Mouse (Mus musculus) forebrain, embryonic 11.5 days (tissue): ENCODE results near the gene Sult1e1. TPM values are rescaled to one million over a fixed set of nuclear protein-coding genes. Genes with fewer than 3 reads are reported as not detected.

Experiments
- ATAC-seq: fragments of 200-750 bp; cut with Nextera tagmentation; replicated peaks from 2 replicates; pipeline ENCODE4 v1.8.0; 2017; ENCODE audit warnings: moderate TSS enrichment; ENCODE audit not compliant: low FRiP score
- DNase-seq: peaks from one replicate; pipeline ENCODE4 v3.0.0-alpha.2; 2017; ENCODE audit warnings: low spot score
- H3K27ac ChIP-seq: fragments of 300-500 bp; sonication (generic); 2 replicates; pipeline ENCODE4 v1.5.1; 2014; ENCODE audit warnings: low read depth, low read length
- H3K27me3 ChIP-seq: fragments of 300-500 bp; sonication (generic); 2 replicates; pipeline ENCODE4 v1.6.1; 2014; ENCODE audit warnings: mild to moderate bottlenecking, low read length, mixed read lengths; ENCODE audit not compliant: control insufficient read depth, insufficient read depth
- H3K36me3 ChIP-seq: fragments of 300-500 bp; sonication (generic); 2 replicates; pipeline ENCODE4 v1.6.1; 2014; ENCODE audit warnings: mild to moderate bottlenecking, low read length, moderate library complexity, mixed read lengths; ENCODE audit not compliant: control insufficient read depth, insufficient read depth
- H3K4me1 ChIP-seq: fragments of 300-500 bp; sonication (generic); replicated peaks from 2 replicates; pipeline ENCODE4 v1.6.1; 2014; ENCODE audit warnings: low read length, mixed read lengths; ENCODE audit not compliant: control insufficient read depth, insufficient read depth
- H3K4me2 ChIP-seq: fragments of 300-500 bp; sonication (generic); 2 replicates; pipeline ENCODE4 v1.6.1; 2014; ENCODE audit warnings: low read depth, mild to moderate bottlenecking, low read length, moderate library complexity, mixed read lengths; ENCODE audit not compliant: severe bottlenecking
- H3K4me3 ChIP-seq: fragments of 300-500 bp; sonication (generic); 2 replicates; pipeline ENCODE4 v1.5.1; 2014; ENCODE audit warnings: low read depth, low read length
- H3K9ac ChIP-seq: fragments of 300-500 bp; sonication (generic); 2 replicates; pipeline ENCODE4 v1.6.1; 2014; ENCODE audit warnings: low read length
- H3K9me3 ChIP-seq: fragments of 300-500 bp; sonication (generic); 2 replicates; pipeline ENCODE4 v1.6.1; 2016; ENCODE audit warnings: low read length, mixed read lengths; ENCODE audit not compliant: control insufficient read depth
- WGBS: fragments of 180-500 bp; shearing (Covaris S2); extraction: QIAGEN DNeasy Blood & Tissue Kit; methylation state at CpG from one replicate; pipeline ENCODE4 v1.1.7; 2014; 5-methylcytosine and 5-hydroxymethylcytosine counted together
- microRNA-seq: library from miRNA; unstranded; fragments of <30 nt; microRNA quantifications from one replicate; pipeline ENCODE4, GENCODE M21; 2016; ENCODE audit not compliant: insufficient number of aligned reads
- polyA plus RNA-seq: library from polyadenylated mRNA; unstranded; fragments of >200 nt; fragmentation: Nextera tagmentation; extraction: Ambion mirVana; gene quantifications from 2 replicates; pipeline ENCODE4 v1.2.1, GENCODE M21; 2014

Sult1e1 gene
- polyA plus RNA-seq, 1 experiment from 2014 or later = 1.1 TPM

DNA sequence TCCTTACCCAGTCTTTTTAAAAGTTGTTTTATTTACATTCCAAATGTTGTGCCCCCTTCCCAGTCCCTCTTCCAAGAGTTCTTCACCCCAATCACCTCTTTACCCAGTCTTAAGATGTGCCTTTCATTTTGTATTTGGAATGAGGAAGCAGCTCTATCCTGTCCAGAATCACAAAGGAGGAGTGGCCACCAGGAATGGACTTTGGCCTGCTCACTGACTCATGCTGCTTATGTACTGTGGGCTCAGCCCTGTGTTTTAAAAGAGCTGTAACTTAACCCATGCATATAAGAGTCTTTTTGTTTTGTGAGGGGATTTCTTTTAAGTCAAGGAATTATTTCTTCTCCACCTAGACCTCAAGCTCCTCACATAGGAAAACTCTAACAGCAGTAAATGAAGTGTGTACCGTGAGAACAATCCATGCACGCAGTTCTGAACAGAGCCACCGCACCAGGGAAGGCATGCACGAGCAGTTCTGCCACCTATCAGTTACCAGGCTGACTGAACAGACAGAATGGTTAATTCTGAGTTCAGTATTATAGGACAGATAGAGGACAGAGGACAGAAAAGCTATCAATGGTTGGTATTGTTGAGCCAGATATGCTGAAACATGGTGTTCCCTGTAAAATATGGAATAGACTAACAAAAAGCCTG lies 55.3 kb downstream of the Sult1e1 start:
- DNase-seq (no peak), ATAC-seq (no peak; the same call in 1 of the 2 replicates)
- no peak overlapping the region for H3K9ac ChIP-seq
- no peaks in the 10 kb centered on the region for H3K36me3 ChIP-seq
- no peaks in the 10 kb centered on the region for H3K27me3 ChIP-seq
- H3K9me3 ChIP-seq = no peaks in the 10 kb centered on the region
- 65% methylated on average over 4 of the region's 4 CpGs for WGBS
- no peak overlapping the region for H3K4me2 ChIP-seq
- no peak overlapping the region for H3K27ac ChIP-seq
- H3K4me3 ChIP-seq = no peak overlapping the region
- no peaks in the 10 kb centered on the region for H3K4me1 ChIP-seq

DNA sequence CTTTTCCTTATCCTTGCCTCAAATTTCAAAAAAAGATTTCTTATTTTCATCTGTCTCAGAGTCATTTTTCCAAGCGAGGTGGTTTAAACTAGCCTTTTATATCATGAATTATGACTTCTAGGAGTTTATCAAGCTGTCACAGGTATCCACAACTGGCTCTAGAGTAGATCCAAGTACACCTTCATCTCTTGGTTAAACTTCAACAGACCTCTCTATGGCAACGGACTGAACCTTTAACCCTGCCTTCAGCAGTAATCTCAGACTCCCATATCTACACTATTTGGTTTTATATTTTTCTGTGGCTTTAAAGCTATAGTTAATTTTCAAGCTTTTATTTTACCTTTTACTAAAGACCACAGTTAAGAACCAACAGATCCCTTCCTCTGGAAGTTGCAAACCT lies 59.1 kb downstream of the Sult1e1 start:
- Histone ChIP-seq H3K9me3 (no peaks in the 10 kb centered on the region), H3K36me3 (no peaks in the 10 kb centered on the region), H3K9ac (no peak overlapping the region), H3K4me3 (no peak overlapping the region), H3K27me3 (no peaks in the 10 kb centered on the region), H3K27ac (no peak overlapping the region), H3K4me2 (no peak overlapping the region), H3K4me1 (no peaks in the 10 kb centered on the region)
- DNase-seq (no peak), ATAC-seq (no peak)
- 82% methylated on average over 2 of the region's 2 CpGs for WGBS

Small RNAs within 50 kb of the gene (microRNA-seq; reads per million reads assigned to microRNA genes)
- gene Mir3969 = not detected

Other genes starting within 250 kb of the Sult1e1 start
- gene Ugt2b38, start 167.4 kb downstream of the Sult1e1 start, polyA plus RNA-seq = not detected in 2 replicates
- not detected in 2 replicates for gene Ugt2a2, start 109.3 kb downstream of the Sult1e1 start, polyA plus RNA-seq
- not detected in 2 replicates for gene Gm43638, start 104.8 kb downstream of the Sult1e1 start, polyA plus RNA-seq
- 0.31 and 0.59 TPM in 2 replicates for gene Ugt2a1, start 100.7 kb downstream of the Sult1e1 start, polyA plus RNA-seq
- 0.16 TPM in 1 of 2 replicates, not detected in the other for gene Sult1b1, start 53.4 kb downstream of the Sult1e1 start, polyA plus RNA-seq
- gene Sult1d1, start 22.6 kb downstream of the Sult1e1 start, polyA plus RNA-seq = not detected in 2 replicates
- not detected in 2 replicates for gene Csn1s1, start 74.6 kb upstream of the Sult1e1 start, polyA plus RNA-seq
- not detected in 2 replicates for gene Csn2, start 108.0 kb upstream of the Sult1e1 start, polyA plus RNA-seq
- gene Csn1s2a, start 183.0 kb upstream of the Sult1e1 start, polyA plus RNA-seq = not detected in 2 replicates
- gene Csn1s2b, start 216.5 kb upstream of the Sult1e1 start, polyA plus RNA-seq = not detected in 2 replicates
- gene Prr27, start 234.1 kb upstream of the Sult1e1 start, polyA plus RNA-seq = not detected in 2 replicates